In the genomic region with DNA sequence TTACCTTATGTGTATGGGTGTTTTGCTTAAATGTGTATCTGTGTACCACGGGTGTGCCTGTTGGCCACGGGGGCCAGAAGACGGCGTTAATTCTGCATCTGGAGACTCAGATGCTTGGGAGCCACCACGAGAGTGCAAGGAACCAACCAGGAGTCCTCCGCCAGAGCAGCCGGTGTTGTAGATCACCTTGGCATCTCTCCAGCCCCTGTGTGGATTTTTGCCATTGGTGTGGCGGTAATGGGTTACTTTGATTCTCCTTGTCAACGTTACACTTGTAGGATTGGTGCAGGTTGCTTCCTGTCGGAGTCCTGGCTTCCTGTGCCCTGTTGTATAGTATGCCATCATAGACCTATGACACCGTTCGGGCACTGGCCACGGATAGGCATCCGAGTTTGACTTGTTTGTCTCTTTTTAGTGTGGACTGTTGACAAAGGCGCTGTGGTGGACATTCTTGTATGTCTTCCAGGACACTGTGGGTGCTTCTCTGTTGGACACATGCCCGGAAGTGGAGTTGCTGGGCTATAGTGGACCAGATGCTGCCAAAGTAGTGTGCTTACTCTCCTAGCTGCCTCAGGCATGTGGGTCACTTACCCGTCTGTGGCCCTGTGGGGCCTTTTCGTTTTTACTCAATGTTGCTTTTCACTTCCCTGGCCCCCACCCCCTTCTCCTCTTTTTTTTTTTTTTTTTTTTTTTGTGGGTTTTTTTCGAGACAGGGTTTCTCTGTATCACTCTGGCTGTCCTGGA, we compare ENCODE assay signal across 1 mouse cellular context.
TF ChIP-seq lines count a peak whose summit lies in the region.

No protein-coding gene starts in this region.

TF ChIP-seq in CH12.LX, 34 proteins besides CTCF, POLR2A, EP300 and RAD21:
- TF ChIP-seq PAX5 (IDR thresholded peaks at IDR 0.05; ENCODE audit: low read length) (no peak), TCF12 (IDR thresholded peaks at IDR 0.05; ENCODE audit: low read depth, low read length) (peak; percentile 93), KAT2A (IDR thresholded peaks at IDR 0.05; ENCODE audit: insufficient replicate concordance, low read length) (no peak), IRF4 (IDR thresholded peaks at IDR 0.05; ENCODE audit: low read depth, low read length) (peak; percentile 99), ZMIZ1 (IDR thresholded peaks at IDR 0.05; ENCODE audit: low read depth, low read length) (no peak), HCFC1 (IDR thresholded peaks at IDR 0.05; ENCODE audit: low read depth, low read length) (peak; percentile 37; the same call in 1 of the 2 replicates), MAX (IDR thresholded peaks at IDR 0.05; ENCODE audit: low read length) (peak; percentile 81), JUND (conservative IDR thresholded peaks at IDR 0.05; ENCODE audit: low read depth, low read length) (peak; percentile 88), CHD1 (IDR thresholded peaks at IDR 0.05; ENCODE audit: low read depth, low read length) (no peak), CHD2 (IDR thresholded peaks at IDR 0.05; ENCODE audit: low read length) (peak; percentile 90), ZKSCAN1 (IDR thresholded peaks at IDR 0.05; ENCODE audit: borderline replicate concordance, low read depth, low read length) (no peak; the same call in 1 of the 2 replicates), MXI1 (IDR thresholded peaks at IDR 0.05; ENCODE audit: low read depth, low read length) (no peak; the same call in 1 of the 2 replicates), MEF2A (IDR thresholded peaks at IDR 0.05; ENCODE audit: borderline replicate concordance, low read depth, low read length) (peak; percentile 89), USF1 (IDR thresholded peaks at IDR 0.05; ENCODE audit: low read depth, low read length) (no peak), ELF1 (IDR thresholded peaks at IDR 0.05; ENCODE audit: low read depth, low read length) (peak; percentile 71), JUN (IDR thresholded peaks at IDR 0.05; ENCODE audit: insufficient read depth, low read depth, low read length) (peak; percentile 80), GABPA (IDR thresholded peaks at IDR 0.05; ENCODE audit: insufficient replicate concordance, low read depth, low read length) (no peak), RCOR1 (conservative IDR thresholded peaks at IDR 0.05; ENCODE audit: low read depth, low read length) (peak; percentile 80; the same call in 1 of the 2 replicates), ZC3H11A (IDR thresholded peaks at IDR 0.05; ENCODE audit: low read depth, low read length) (no peak), ZNF384 (IDR thresholded peaks at IDR 0.05; ENCODE audit: low read depth, low read length) (peak; percentile 98), TBP (conservative IDR thresholded peaks at IDR 0.05; ENCODE audit: low read depth, low read length) (0 out of 2 replicates have a peak, but pooled peaks have one; percentile 39), E2F4 (IDR thresholded peaks at IDR 0.05; ENCODE audit: insufficient replicate concordance, low read depth, low read length) (no peak), MAFK (IDR thresholded peaks at IDR 0.05; ENCODE audit: insufficient replicate concordance, low read length) (no peak), UBTF (IDR thresholded peaks at IDR 0.05; ENCODE audit: low read depth, low read length) (0 out of 2 replicates have a peak, but pooled peaks have one; percentile 38), NELFE (IDR thresholded peaks at IDR 0.05; ENCODE audit: low read depth, low read length) (no peak), ETS1 (conservative IDR thresholded peaks at IDR 0.05; ENCODE audit: low read depth, low read length) (peak; percentile 76), BHLHE40 (IDR thresholded peaks at IDR 0.05; ENCODE audit: low read depth, low read length) (peak; percentile 87), SIN3A (IDR thresholded peaks at IDR 0.05; ENCODE audit: low read length) (0 out of 2 replicates have a peak, but pooled peaks have one; percentile 38), NRF1 (IDR thresholded peaks at IDR 0.05; ENCODE audit: low read depth, low read length) (no peak), USF2 (conservative IDR thresholded peaks at IDR 0.05; ENCODE audit: low read depth, low read length) (no peak), MYC (IDR thresholded peaks at IDR 0.05; ENCODE audit: low read depth, low read length) (peak; percentile 86), MAZ (IDR thresholded peaks at IDR 0.05; ENCODE audit: low read depth, low read length) (peak; percentile 99), SMC3 (IDR thresholded peaks at IDR 0.05; ENCODE audit: low read depth, low read length) (0 out of 2 replicates have a peak, but pooled peaks have one; percentile 4), POLR2AphosphoS2 (IDR thresholded peaks at IDR 0.05; ENCODE audit: low read depth, low read length) (no peak)
